23 mouse cellular contexts compared by ENCODE assay signal in the genomic region with DNA sequence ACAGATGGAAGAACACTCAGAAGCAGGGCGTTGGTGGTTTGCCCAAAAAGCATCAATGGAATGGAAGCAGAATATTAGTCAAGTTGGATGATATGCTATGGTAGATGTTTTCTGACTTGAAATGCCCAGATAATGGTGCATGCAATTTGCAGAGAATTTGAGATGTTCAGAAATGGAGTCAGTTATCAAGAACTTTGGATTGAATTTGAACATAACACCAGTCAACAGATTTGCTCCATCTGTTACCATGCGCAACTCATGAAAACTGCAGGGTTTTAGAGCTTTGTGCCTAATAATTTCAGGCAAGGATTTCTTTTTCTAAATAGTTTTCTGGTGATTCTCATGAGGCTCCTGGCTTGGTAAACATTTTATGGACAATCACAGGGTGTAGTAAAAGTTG.
"Had no signal": no experiment of that assay in that cellular context is flagged by ENCODE, and none has a peak within 500 bp of the region (broad histone marks: within the 10 kb centered on the region; RNA-seq: fewer than 3 reads in every experiment).

No protein-coding gene starts in this region.

- H3K36me3 ChIP-seq: limb, embryonic 12.5 days; limb, embryonic 15.5 days; midbrain, embryonic 12.5 days; midbrain, embryonic 15.5 days; neural tube, embryonic 12.5 days; neural tube, embryonic 15.5 days had no signal

- H3K27ac ChIP-seq: limb, embryonic 12.5 days; limb, embryonic 15.5 days; liver, embryonic 14.5 days; macrophage; midbrain, embryonic 12.5 days; midbrain, embryonic 15.5 days; neural tube, embryonic 12.5 days; neural tube, embryonic 15.5 days; stomach, postnatal 0 days had no signal

- H3K4me1 ChIP-seq: limb, embryonic 12.5 days; limb, embryonic 15.5 days; midbrain, embryonic 12.5 days; midbrain, embryonic 15.5 days; neural tube, embryonic 12.5 days; neural tube, embryonic 15.5 days had no signal

- H3K4me3 ChIP-seq: limb, embryonic 12.5 days; limb, embryonic 15.5 days; midbrain, embryonic 12.5 days; midbrain, embryonic 15.5 days; neural tube, embryonic 12.5 days; neural tube, embryonic 15.5 days had no signal

- H3K9ac ChIP-seq: limb, embryonic 12.5 days; limb, embryonic 15.5 days; liver, embryonic 14.5 days; liver, postnatal 0 days; lung, embryonic 14.5 days; midbrain, embryonic 12.5 days; midbrain, embryonic 15.5 days; neural tube, embryonic 12.5 days; neural tube, embryonic 15.5 days had no signal

- ATAC-seq: inflammation-experienced regulatory T-cells, adult 6 months; intestine, postnatal 0 days; liver, postnatal 0 days; lung, postnatal 0 days; midbrain, embryonic 15.5 days had no signal

- H3K27me3 ChIP-seq: limb, embryonic 12.5 days; limb, embryonic 15.5 days; midbrain, embryonic 12.5 days; midbrain, embryonic 15.5 days; neural tube, embryonic 12.5 days; neural tube, embryonic 15.5 days had no signal

- H3K4me2 ChIP-seq: limb, embryonic 12.5 days; limb, embryonic 15.5 days; liver, embryonic 11.5 days; lung, embryonic 14.5 days; midbrain, embryonic 12.5 days; midbrain, embryonic 15.5 days; neural tube, embryonic 12.5 days; neural tube, embryonic 15.5 days had no signal

- H3K9me3 ChIP-seq: limb, embryonic 12.5 days; limb, embryonic 15.5 days; midbrain, embryonic 12.5 days; midbrain, embryonic 15.5 days; neural tube, embryonic 12.5 days; neural tube, embryonic 15.5 days had no signal

- DNase-seq: kidney, adult 9 months; kidney, postnatal 14 days; kidney, postnatal 4 days; left cerebral cortex, postnatal 4 days; liver, postnatal 0 days; lung, embryonic 14.5 days; right cerebral cortex, adult 18-20 months; right cerebral cortex, postnatal 14 days; right cerebral cortex, postnatal 4 days; thymus, postnatal 25 days had no signal
